Mouse (Mus musculus): ENCODE data around the gene Lemd2.

DNA sequence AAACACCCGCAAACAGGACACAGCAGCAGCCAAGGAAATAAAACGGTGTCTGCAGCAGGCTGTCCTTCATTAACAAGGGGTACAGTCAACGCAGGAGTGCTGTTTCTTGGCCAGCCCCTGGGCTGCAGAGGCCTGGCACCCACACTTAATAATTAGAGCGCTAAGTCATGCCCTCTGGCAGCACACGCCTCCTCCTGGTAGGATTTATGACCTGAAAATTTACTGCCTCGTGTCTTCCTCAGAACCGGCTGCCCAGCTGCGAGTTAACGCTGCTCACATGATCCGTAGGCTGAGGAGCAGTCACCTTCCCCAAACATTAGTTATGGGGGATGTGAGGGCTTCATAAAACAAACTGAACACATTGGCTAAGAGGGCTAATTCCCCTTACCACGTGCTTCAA is 3.5 kb downstream of the Lemd2 start:
- TF ChIP-seq CTCF (conservative IDR thresholded peaks at IDR 0.05; ENCODE audit: insufficient read depth, insufficient read length, low read depth, low read length): no peak; the same call in 1 of the 2 replicates
- TF ChIP-seq POLR2A (IDR thresholded peaks at IDR 0.05; ENCODE audit: low read depth, low read length): no peak
